Mouse (Mus musculus): Measurements from ENCODE around the gene Map1s. TPM values are rescaled to one million over a fixed set of nuclear protein-coding genes. Genes with fewer than 3 reads are reported as not detected.

Gene Map1s
- polyA plus RNA-seq, 1 experiment = 32.8 TPM

DNA sequence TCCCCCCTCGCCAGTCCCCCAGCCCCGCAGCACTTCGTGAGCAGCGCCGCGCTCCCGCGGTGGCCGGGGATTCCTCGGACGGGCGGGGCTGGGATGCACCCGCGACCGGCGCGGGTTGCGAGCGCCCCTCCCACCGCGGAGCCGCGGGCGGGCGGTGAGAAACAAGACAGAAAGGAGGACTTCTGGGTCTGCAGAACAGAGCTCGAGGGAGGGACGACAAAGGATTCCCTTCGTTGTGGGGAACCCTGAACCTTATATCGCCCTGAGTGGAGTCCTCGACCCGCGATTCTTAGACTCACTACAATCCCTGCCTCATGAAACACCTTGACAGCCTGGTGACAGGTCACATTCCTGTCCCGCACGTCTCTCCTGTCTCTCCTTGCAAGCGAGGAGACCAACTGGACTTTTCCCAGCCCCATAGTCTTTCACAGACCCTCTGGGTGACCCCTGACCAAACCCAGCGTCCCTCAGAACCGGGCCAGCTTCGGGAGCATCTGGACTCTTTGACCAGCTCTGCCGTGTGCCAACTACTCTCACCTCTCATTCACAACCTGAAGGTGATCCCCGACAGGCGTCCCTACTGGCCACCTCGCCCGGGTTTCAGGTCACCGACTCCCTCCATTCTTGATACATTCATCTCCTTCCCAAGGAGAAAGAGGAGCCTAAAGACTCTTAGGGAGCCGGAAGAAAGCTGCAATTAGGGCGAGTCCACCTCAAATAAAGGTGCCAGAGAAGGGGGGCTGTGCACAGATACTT lies 41.6 kb upstream of the Map1s start:
- peaks cover 14% of the 10 kb centered on the region for H3K27me3 ChIP-seq (ENCODE audit: control insufficient read depth, insufficient read depth, low read length, poor library complexity, severe bottlenecking)
- H3K36me3 ChIP-seq (ENCODE audit: control insufficient read depth, insufficient read depth, low read length, poor library complexity, severe bottlenecking) = no peaks in the 10 kb centered on the region; the same call in 1 of the 2 replicates
- TF ChIP-seq POLR2A (IDR thresholded peaks at IDR 0.05; ENCODE audit: insufficient read depth, low read length) (no peak), CTCF (IDR thresholded peaks at IDR 0.05; ENCODE audit: low read depth, low read length) (no peak), EP300 (IDR thresholded peaks at IDR 0.05; ENCODE audit: insufficient read depth, low read depth, low read length) (no peak)

DNA sequence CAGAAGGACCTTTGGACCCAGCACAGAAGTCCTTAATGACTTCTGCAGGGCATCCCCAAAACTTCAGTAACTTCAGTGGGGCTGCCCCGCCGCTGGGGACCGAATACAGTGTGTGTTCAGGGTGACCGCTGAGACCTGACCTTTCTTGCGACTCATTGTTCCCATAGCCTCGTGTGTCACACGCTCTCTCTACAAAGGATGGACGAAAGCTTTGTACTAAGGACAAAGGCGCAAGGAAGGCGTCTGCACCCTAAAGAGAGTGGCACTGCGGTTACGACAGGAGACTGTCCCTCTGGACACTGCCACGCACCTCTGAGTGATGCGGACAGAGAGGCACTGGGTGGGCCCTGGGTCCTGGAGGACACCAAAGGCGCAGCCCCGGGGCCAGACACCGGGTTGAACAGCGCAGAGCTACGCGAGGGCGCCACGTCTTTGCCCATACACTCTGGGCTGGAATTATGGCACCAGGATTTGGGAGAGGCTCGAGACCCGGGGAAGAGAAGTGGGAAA lies 41.0 kb upstream of the Map1s start:
- peak overlapping the region; percentile 59 for H3K4me3 ChIP-seq (ENCODE audit: low read depth, low read length)
- peak; percentile 73 for TF ChIP-seq EP300 (IDR thresholded peaks at IDR 0.05; ENCODE audit: insufficient read depth, low read depth, low read length)
- no peak for TF ChIP-seq CTCF (IDR thresholded peaks at IDR 0.05; ENCODE audit: low read depth, low read length)
- no peaks in the 10 kb centered on the region for H3K9me3 ChIP-seq (replicated peaks; ENCODE audit: control insufficient read depth, insufficient read depth, low read length, poor library complexity, severe bottlenecking)
- H3K4me1 ChIP-seq (ENCODE audit: control insufficient read depth, insufficient read depth, low read length) = peaks cover 3% of the 10 kb centered on the region
- no peaks in the 10 kb centered on the region; the same call in 1 of the 2 replicates for H3K36me3 ChIP-seq (ENCODE audit: control insufficient read depth, insufficient read depth, low read length, poor library complexity, severe bottlenecking)
- H3K9ac ChIP-seq (ENCODE audit: low read depth, poor library complexity, severe bottlenecking) = peak overlapping the region; percentile 5
- peak overlapping the region; percentile 3 for H3K27ac ChIP-seq (ENCODE audit: insufficient read depth, low read length)
- peaks cover 14% of the 10 kb centered on the region for H3K27me3 ChIP-seq (ENCODE audit: control insufficient read depth, insufficient read depth, low read length, poor library complexity, severe bottlenecking)

More for the DNA sequence above, 41.6 kb upstream of the Map1s start:
- Histone ChIP-seq H3K9me3 (replicated peaks; ENCODE audit: control insufficient read depth, insufficient read depth, low read length, poor library complexity, severe bottlenecking) (no peaks in the 10 kb centered on the region), H3K27ac (ENCODE audit: insufficient read depth, low read length) (no peak overlapping the region), H3K4me3 (ENCODE audit: low read depth, low read length) (peak overlapping the region; percentile 20), H3K4me1 (ENCODE audit: control insufficient read depth, insufficient read depth, low read length) (peaks cover 3% of the 10 kb centered on the region), H3K9ac (ENCODE audit: low read depth, poor library complexity, severe bottlenecking) (peak overlapping the region; percentile 41; the same call in 1 of the 2 replicates)

DNA sequence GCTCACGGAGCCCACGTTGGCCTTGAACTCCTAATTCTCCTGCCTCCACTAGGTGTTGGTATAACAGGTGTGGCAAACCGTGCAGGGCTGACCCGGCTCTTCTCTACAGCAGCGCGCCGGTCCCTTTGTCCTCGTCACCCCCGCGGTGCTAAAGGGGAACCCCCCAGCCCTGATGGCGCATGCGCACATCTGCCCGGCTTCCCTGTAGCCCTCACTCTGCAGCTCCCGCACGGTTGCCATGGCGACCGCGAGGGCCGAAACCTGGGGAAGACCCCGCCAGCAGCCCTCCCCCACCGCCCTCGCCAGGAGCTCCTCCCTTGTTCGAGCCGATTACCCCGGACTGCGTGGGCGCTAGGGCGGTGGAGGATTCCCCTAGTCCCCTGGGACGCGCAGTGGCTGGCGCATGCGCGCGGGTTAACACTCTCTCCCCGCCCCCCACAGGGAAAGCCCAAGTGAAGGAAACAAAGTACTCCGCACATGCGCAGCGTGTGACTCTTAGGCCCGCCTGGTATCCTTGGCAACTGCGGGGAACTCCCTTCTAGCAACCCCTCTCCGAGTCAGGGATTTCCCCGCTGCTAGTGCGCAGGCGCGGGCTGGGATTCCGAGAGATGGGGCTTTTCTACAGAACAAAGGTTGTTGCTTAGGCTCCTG lies 40.3 kb upstream of the Map1s start:
- H3K27ac ChIP-seq (ENCODE audit: insufficient read depth, low read length) = peak overlapping the region; percentile 75
- H3K36me3 ChIP-seq (ENCODE audit: control insufficient read depth, insufficient read depth, low read length, poor library complexity, severe bottlenecking) = no peaks in the 10 kb centered on the region; the same call in 1 of the 2 replicates
- H3K4me1 ChIP-seq (ENCODE audit: control insufficient read depth, insufficient read depth, low read length) = peaks cover 3% of the 10 kb centered on the region
- no peaks in the 10 kb centered on the region for H3K9me3 ChIP-seq (replicated peaks; ENCODE audit: control insufficient read depth, insufficient read depth, low read length, poor library complexity, severe bottlenecking)
- peak overlapping the region; percentile 63 for H3K4me3 ChIP-seq (ENCODE audit: low read depth, low read length)
- peaks cover 14% of the 10 kb centered on the region for H3K27me3 ChIP-seq (ENCODE audit: control insufficient read depth, insufficient read depth, low read length, poor library complexity, severe bottlenecking)
- no peak for TF ChIP-seq POLR2A (IDR thresholded peaks at IDR 0.05; ENCODE audit: insufficient read depth, low read length)
- TF ChIP-seq EP300 (IDR thresholded peaks at IDR 0.05; ENCODE audit: insufficient read depth, low read depth, low read length) = peak; percentile 44
- peak overlapping the region; percentile 13 for H3K9ac ChIP-seq (ENCODE audit: low read depth, poor library complexity, severe bottlenecking)

DNA sequence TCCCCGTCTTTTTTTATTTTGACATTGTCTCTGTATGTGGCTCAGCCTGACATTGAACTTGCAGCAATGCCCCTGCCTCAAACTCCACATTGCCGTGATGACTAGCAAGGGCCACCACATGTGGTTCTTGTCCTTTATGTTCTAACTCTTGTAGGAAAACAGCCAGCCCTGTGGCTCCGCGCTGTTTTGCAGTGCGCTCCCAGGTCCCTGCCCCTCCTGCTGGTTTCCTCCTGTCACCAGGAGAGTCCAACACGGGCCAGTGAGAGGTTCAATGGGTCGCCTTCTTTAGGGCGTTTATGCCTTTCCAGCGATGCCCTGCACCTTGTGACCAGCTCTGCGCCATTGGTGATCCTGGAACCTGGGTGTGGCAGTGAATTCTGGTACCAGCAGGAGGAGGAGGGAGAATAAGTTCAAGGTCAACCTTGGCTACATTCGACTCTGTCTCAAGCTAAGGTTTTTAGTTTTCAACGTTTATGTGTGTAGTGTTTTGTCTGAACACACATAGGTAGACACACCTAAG lies 39.7 kb upstream of the Map1s start:
- H3K36me3 ChIP-seq (ENCODE audit: control insufficient read depth, insufficient read depth, low read length, poor library complexity, severe bottlenecking) = no peaks in the 10 kb centered on the region; the same call in 1 of the 2 replicates
- H3K9me3 ChIP-seq (replicated peaks; ENCODE audit: control insufficient read depth, insufficient read depth, low read length, poor library complexity, severe bottlenecking) = no peaks in the 10 kb centered on the region
- peaks cover 14% of the 10 kb centered on the region for H3K27me3 ChIP-seq (ENCODE audit: control insufficient read depth, insufficient read depth, low read length, poor library complexity, severe bottlenecking)
- H3K27ac ChIP-seq (ENCODE audit: insufficient read depth, low read length) = peak overlapping the region; percentile 75
- 0 out of 2 replicates have a peak overlapping the region, but pooled peaks have one; percentile 13 for H3K9ac ChIP-seq (ENCODE audit: low read depth, poor library complexity, severe bottlenecking)
- peak overlapping the region; percentile 63 for H3K4me3 ChIP-seq (ENCODE audit: low read depth, low read length)
- TF ChIP-seq EP300 (IDR thresholded peaks at IDR 0.05; ENCODE audit: insufficient read depth, low read depth, low read length) (peak; percentile 59; the same call in 1 of the 2 replicates), CTCF (IDR thresholded peaks at IDR 0.05; ENCODE audit: low read depth, low read length) (no peak)
- H3K4me1 ChIP-seq (ENCODE audit: control insufficient read depth, insufficient read depth, low read length) = peaks cover 3% of the 10 kb centered on the region

DNA sequence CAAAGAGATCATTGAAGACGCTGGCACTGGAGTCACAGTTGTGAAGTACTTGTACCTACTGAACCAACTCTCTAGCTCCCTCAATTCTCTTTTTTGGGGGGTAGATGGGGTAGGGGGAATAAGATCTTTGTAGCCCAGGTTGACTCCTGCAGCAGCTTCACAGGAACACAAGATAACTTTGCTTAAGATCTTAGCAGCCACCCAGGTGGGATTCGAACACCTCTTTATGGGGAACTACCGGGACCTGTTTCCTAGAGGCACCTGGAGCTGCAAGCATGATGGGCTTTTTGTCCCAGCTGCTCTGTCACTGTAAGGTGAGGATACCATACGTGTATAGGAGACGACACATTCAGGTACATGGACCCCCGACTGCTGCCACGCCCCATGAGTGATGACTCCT lies 39.2 kb upstream of the Map1s start:
- Histone ChIP-seq H3K4me1 (ENCODE audit: control insufficient read depth, insufficient read depth, low read length) (peaks cover 4% of the 10 kb centered on the region), H3K9ac (ENCODE audit: low read depth, poor library complexity, severe bottlenecking) (no peak overlapping the region), H3K27ac (ENCODE audit: insufficient read depth, low read length) (no peak overlapping the region), H3K9me3 (replicated peaks; ENCODE audit: control insufficient read depth, insufficient read depth, low read length, poor library complexity, severe bottlenecking) (no peaks in the 10 kb centered on the region), H3K36me3 (ENCODE audit: control insufficient read depth, insufficient read depth, low read length, poor library complexity, severe bottlenecking) (no peaks in the 10 kb centered on the region; the same call in 1 of the 2 replicates), H3K27me3 (ENCODE audit: control insufficient read depth, insufficient read depth, low read length, poor library complexity, severe bottlenecking) (peaks cover 14% of the 10 kb centered on the region), H3K4me3 (ENCODE audit: low read depth, low read length) (no peak overlapping the region)
- TF ChIP-seq CTCF (IDR thresholded peaks at IDR 0.05; ENCODE audit: low read depth, low read length) = no peak
- no peak for TF ChIP-seq EP300 (IDR thresholded peaks at IDR 0.05; ENCODE audit: insufficient read depth, low read depth, low read length)
- TF ChIP-seq POLR2A (IDR thresholded peaks at IDR 0.05; ENCODE audit: insufficient read depth, low read length) = no peak
